Mouse (Mus musculus) right cerebral cortex, postnatal 36 days (tissue): ENCODE results near the gene Arhgef25.

Experiments used
- DNase-seq, 2 experiments: peaks; one replicate each; pipeline ENCODE4 v3.0.0; 2022; ENCODE audit warnings: low spot score in 2 of 2, mixed read lengths in 1 of 2

Arhgef25 gene

GRCm38 (mm10) chr10:127189651-127190381 is at the start of gene Arhgef25:
Arhgef25 (minus strand) TSS chr10:127190083.
- DNase-seq, result no peak

GRCm38 (mm10) chr10:127238241-127238824 is 48.5 kb upstream of the Arhgef25 start:
- DNase-seq, result no peak

- DNase-seq, result no peak
Observed at GRCm38 (mm10) chr10:127236541-127236940, 46.7 kb upstream of the Arhgef25 start.

- no peak for DNase-seq
Observed at GRCm38 (mm10) chr10:127233141-127233540, 43.3 kb upstream of the Arhgef25 start.

- no peak for DNase-seq
Observed at GRCm38 (mm10) chr10:127231741-127232140, 41.9 kb upstream of the Arhgef25 start.

- no peak for DNase-seq
Observed at GRCm38 (mm10) chr10:127230693-127231092, 40.8 kb upstream of the Arhgef25 start.

- DNase-seq, result no peak
Observed at GRCm38 (mm10) chr10:127228897-127229296, 39.0 kb upstream of the Arhgef25 start.

GRCm38 (mm10) chr10:127227163-127227562 is 37.3 kb upstream of the Arhgef25 start:
- DNase-seq, result no peak

- DNase-seq, result no peak
Observed at GRCm38 (mm10) chr10:127226318-127226895, 36.5 kb upstream of the Arhgef25 start.

GRCm38 (mm10) chr10:127225732-127226131 is 35.8 kb upstream of the Arhgef25 start:
- peak; percentile 56 to 72 for DNase-seq

GRCm38 (mm10) chr10:127225213-127225612 is 35.3 kb upstream of the Arhgef25 start:
- no peak for DNase-seq

- DNase-seq, result no peak
Observed at GRCm38 (mm10) chr10:127218339-127218738, 28.5 kb upstream of the Arhgef25 start.

GRCm38 (mm10) chr10:127217177-127217576 is 27.3 kb upstream of the Arhgef25 start:
- no peak for DNase-seq

- no peak for DNase-seq
Observed at GRCm38 (mm10) chr10:127216456-127216855, 26.6 kb upstream of the Arhgef25 start.

GRCm38 (mm10) chr10:127214422-127214803 is 24.5 kb upstream of the Arhgef25 start:
- no peak for DNase-seq

- no peak for DNase-seq
Observed at GRCm38 (mm10) chr10:127213704-127214421, 24.0 kb upstream of the Arhgef25 start.

GRCm38 (mm10) chr10:127213272-127213671 is 23.4 kb upstream of the Arhgef25 start:
- DNase-seq, result no peak

GRCm38 (mm10) chr10:127211414-127211854 is 21.6 kb upstream of the Arhgef25 start, which contains the start of gene Pip4k2c:
Pip4k2c (minus strand) TSS chr10:127211585.
- peak; percentile 90 to 93 for DNase-seq

- no peak for DNase-seq
Observed at GRCm38 (mm10) chr10:127210961-127211405, 21.1 kb upstream of the Arhgef25 start.

- peak in 1 of 2 experiments; percentile 48 for DNase-seq
Observed at GRCm38 (mm10) chr10:127209928-127210570, 20.2 kb upstream of the Arhgef25 start.

GRCm38 (mm10) chr10:127208921-127209320 is 19.0 kb upstream of the Arhgef25 start:
- peak in 1 of 2 experiments; percentile 80 for DNase-seq
